ENCODE assay signal across 13 mouse cellular contexts in genomic region chr5:151135078-151135826, GRCm38 (mm10).
DNase-seq lines count a peak whose midpoint lies in the region; ATAC-seq and TF ChIP-seq lines count a peak whose summit lies in the region.
"Had no signal": no experiment of that assay in that cellular context is flagged by ENCODE, and none has a peak within 500 bp of the region (broad histone marks: within the 10 kb centered on the region; RNA-seq: fewer than 3 reads in every experiment).

No protein-coding gene starts in this region.

- 68% methylated on average over 8 of the region's 8 CpGs for WGBS in embryonic facial prominence, embryonic 12.5 days
- WGBS in embryonic facial prominence, embryonic 10.5 days: 90% methylated on average over 8 of the region's 8 CpGs
- WGBS in lung, postnatal 0 days: 42% methylated on average over 8 of the region's 8 CpGs
- WGBS in limb, embryonic 13.5 days: 48% methylated on average over 8 of the region's 8 CpGs

- no peak for ATAC-seq in embryonic facial prominence, embryonic 12.5 days (ENCODE audit: insufficient number of reproducible peaks, insufficient read depth, low FRiP score, low TSS enrichment)
- ATAC-seq in lung, postnatal 0 days: peak; percentile 78
- ATAC-seq in limb, embryonic 13.5 days (ENCODE audit: low FRiP score, low read depth): no peak

- no peaks in the 10 kb centered on the region for H3K36me3 ChIP-seq in embryonic facial prominence, embryonic 12.5 days
- no peaks in the 10 kb centered on the region for H3K36me3 ChIP-seq in embryonic facial prominence, embryonic 10.5 days (replicated peaks)
- no peaks in the 10 kb centered on the region for H3K36me3 ChIP-seq in lung, postnatal 0 days (ENCODE audit: insufficient read depth, low read length)
- no peaks in the 10 kb centered on the region for H3K36me3 ChIP-seq in limb, embryonic 13.5 days
- H3K36me3 ChIP-seq: hindbrain, embryonic 15.5 days; midbrain, embryonic 15.5 days had no signal

- no peak overlapping the region for H3K4me3 ChIP-seq in embryonic facial prominence, embryonic 12.5 days
- no peak overlapping the region for H3K4me3 ChIP-seq in embryonic facial prominence, embryonic 10.5 days
- no peak overlapping the region for H3K4me3 ChIP-seq in lung, postnatal 0 days (ENCODE audit: low read depth, low read length)
- no peak overlapping the region for H3K4me3 ChIP-seq in limb, embryonic 13.5 days
- H3K4me3 ChIP-seq: erythroblast, embryonic 14.5 days; hindbrain, embryonic 15.5 days; midbrain, embryonic 15.5 days had no signal

- H3K27ac ChIP-seq in embryonic facial prominence, embryonic 12.5 days: peak overlapping the region; percentile 57; the same call in 1 of the 2 replicates
- no peak overlapping the region; the same call in 1 of the 2 replicates for H3K27ac ChIP-seq in embryonic facial prominence, embryonic 10.5 days (replicated peaks)
- peak overlapping the region; percentile 66 for H3K27ac ChIP-seq in lung, postnatal 0 days (ENCODE audit: low read length)
- H3K27ac ChIP-seq in limb, embryonic 13.5 days: peak overlapping the region; percentile 40; the same call in 1 of the 2 replicates
- H3K27ac ChIP-seq: hindbrain, embryonic 15.5 days; midbrain, embryonic 15.5 days had no signal

- no peak overlapping the region for H3K9ac ChIP-seq in embryonic facial prominence, embryonic 12.5 days
- H3K9ac ChIP-seq in lung, postnatal 0 days (replicated peaks; ENCODE audit: low read depth): no peak overlapping the region
- H3K9ac ChIP-seq in limb, embryonic 13.5 days: no peak overlapping the region
- H3K9ac ChIP-seq: hindbrain, embryonic 15.5 days; midbrain, embryonic 15.5 days had no signal

- peaks cover 9% of the 10 kb centered on the region; the same call in 1 of the 2 replicates for H3K4me1 ChIP-seq in embryonic facial prominence, embryonic 12.5 days
- H3K4me1 ChIP-seq in embryonic facial prominence, embryonic 10.5 days: no peaks in the 10 kb centered on the region
- H3K4me1 ChIP-seq in lung, postnatal 0 days (ENCODE audit: insufficient read depth, low read depth, low read length): peaks cover 13% of the 10 kb centered on the region; the same call in 1 of the 2 replicates
- peaks cover 25% of the 10 kb centered on the region for H3K4me1 ChIP-seq in limb, embryonic 13.5 days
- H3K4me1 ChIP-seq: hindbrain, embryonic 15.5 days; midbrain, embryonic 15.5 days had no signal

- TF ChIP-seq CTCF in lung, postnatal 0 days (IDR thresholded peaks at IDR 0.05): no peak

- no peaks in the 10 kb centered on the region for H3K27me3 ChIP-seq in embryonic facial prominence, embryonic 12.5 days
- H3K27me3 ChIP-seq in embryonic facial prominence, embryonic 10.5 days (replicated peaks; ENCODE audit: low read depth, poor library complexity, severe bottlenecking): no peaks in the 10 kb centered on the region
- H3K27me3 ChIP-seq in lung, postnatal 0 days (replicated peaks; ENCODE audit: insufficient read depth, low read length): no peaks in the 10 kb centered on the region
- no peaks in the 10 kb centered on the region for H3K27me3 ChIP-seq in limb, embryonic 13.5 days
- H3K27me3 ChIP-seq: hindbrain, embryonic 15.5 days; midbrain, embryonic 15.5 days had no signal

- H3K4me2 ChIP-seq in embryonic facial prominence, embryonic 12.5 days (replicated peaks): no peak overlapping the region
- no peak overlapping the region for H3K4me2 ChIP-seq in lung, postnatal 0 days (replicated peaks; ENCODE audit: low read depth, low read length)
- H3K4me2 ChIP-seq in limb, embryonic 13.5 days (replicated peaks): no peak overlapping the region
- H3K4me2 ChIP-seq: hindbrain, embryonic 15.5 days; midbrain, embryonic 15.5 days had no signal

- no peaks in the 10 kb centered on the region for H3K9me3 ChIP-seq in embryonic facial prominence, embryonic 12.5 days
- no peaks in the 10 kb centered on the region for H3K9me3 ChIP-seq in embryonic facial prominence, embryonic 10.5 days
- no peaks in the 10 kb centered on the region for H3K9me3 ChIP-seq in lung, postnatal 0 days (ENCODE audit: low read length)
- H3K9me3 ChIP-seq in limb, embryonic 13.5 days: 0 out of 2 replicates have a peak, but pooled peaks cover 3% of the 10 kb centered on the region
- H3K9me3 ChIP-seq: hindbrain, embryonic 15.5 days; midbrain, embryonic 15.5 days had no signal

- TF ChIP-seq EP300 in lung, postnatal 0 days (IDR thresholded peaks at IDR 0.05): no peak; the same call in 1 of the 2 replicates

- DNase-seq in embryonic facial prominence, embryonic 10.5 days (ENCODE audit: low spot score): no peak
- DNase-seq in lung, postnatal 0 days (ENCODE audit: low spot score): peak; percentile 66
- DNase-seq in lung, postnatal 10 days: no peak
- no peak for DNase-seq in right cerebral cortex, adult 2 months (ENCODE audit: low spot score in 2 of 2)
- DNase-seq in gastrocnemius, postnatal 10 days: no peak
- DNase-seq in urinary bladder, adult 18-20 months (ENCODE audit: low spot score in 2 of 2): no peak
- DNase-seq: adrenal gland, postnatal 10 days; cerebellum, adult 8-10 months had no signal
